20 mouse cellular contexts compared by ENCODE assay signal in the genomic region with DNA sequence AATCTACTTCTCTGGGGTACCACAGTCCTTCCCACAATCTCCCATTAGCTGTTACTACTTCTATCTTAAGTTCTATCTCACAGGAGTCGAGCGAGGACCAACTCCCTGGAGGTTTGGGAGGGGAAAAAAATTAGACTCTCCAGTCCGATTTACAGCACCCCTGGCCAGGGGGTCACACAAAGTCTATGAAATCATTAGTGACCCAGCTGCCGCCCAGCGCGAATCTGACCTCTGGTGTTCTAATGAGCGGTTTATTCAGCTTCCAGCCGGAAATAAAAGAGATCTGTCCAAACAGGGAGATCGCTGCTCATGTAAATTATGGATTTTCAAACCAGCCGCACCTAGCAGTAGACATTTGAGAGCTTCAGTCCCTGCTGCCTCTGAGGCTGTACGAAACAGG. TPM values are rescaled to one million over a fixed set of nuclear protein-coding genes. Genes with fewer than 3 reads are reported as not detected.
DNase-seq lines count a peak whose midpoint lies in the region; ATAC-seq and TF ChIP-seq lines count a peak whose summit lies in the region.
"Had no signal": no experiment of that assay in that cellular context is flagged by ENCODE, and none has a peak within 500 bp of the region (broad histone marks: within the 10 kb centered on the region; RNA-seq: fewer than 3 reads in every experiment).

No protein-coding gene starts in this region.

- peak overlapping the region; percentile 24; the same call in 1 of the 2 replicates for H3K4me2 ChIP-seq in neural tube, embryonic 12.5 days (replicated peaks)
- no peak overlapping the region for H3K4me2 ChIP-seq in liver, postnatal 0 days (ENCODE audit: low read depth, low read length)
- H3K4me2 ChIP-seq: forebrain, embryonic 15.5 days; lung, embryonic 15.5 days had no signal

- H3K4me3 ChIP-seq in neural tube, embryonic 12.5 days = no peak overlapping the region
- no peak overlapping the region for H3K4me3 ChIP-seq in liver, postnatal 0 days (ENCODE audit: low read depth, low read length)
- H3K4me3 ChIP-seq: forebrain, embryonic 15.5 days; heart, adult 2 months; lung, embryonic 15.5 days had no signal

- no peaks in the 10 kb centered on the region for H3K9me3 ChIP-seq in neural tube, embryonic 12.5 days
- no peaks in the 10 kb centered on the region for H3K9me3 ChIP-seq in liver, postnatal 0 days (ENCODE audit: low read length)
- H3K9me3 ChIP-seq: forebrain, embryonic 15.5 days; lung, embryonic 15.5 days had no signal

- WGBS in neural tube, embryonic 12.5 days = 15% methylated on average over 11 of the region's 11 CpGs
- WGBS in liver, postnatal 0 days (ENCODE audit: insufficient replicate concordance) = 57% methylated on average over 11 of the region's 11 CpGs

- no peak overlapping the region for H3K9ac ChIP-seq in neural tube, embryonic 12.5 days
- no peak overlapping the region for H3K9ac ChIP-seq in liver, postnatal 0 days (replicated peaks)
- H3K9ac ChIP-seq: forebrain, embryonic 15.5 days; lung, embryonic 15.5 days had no signal

- H3K27ac ChIP-seq in neural tube, embryonic 12.5 days = no peak overlapping the region
- no peak overlapping the region for H3K27ac ChIP-seq in liver, postnatal 0 days (ENCODE audit: low read depth)
- H3K27ac ChIP-seq: forebrain, embryonic 15.5 days; heart, adult 2 months; lung, embryonic 15.5 days had no signal

- H3K36me3 ChIP-seq in neural tube, embryonic 12.5 days = no peaks in the 10 kb centered on the region
- no peaks in the 10 kb centered on the region for H3K36me3 ChIP-seq in liver, postnatal 0 days (replicated peaks; ENCODE audit: insufficient read depth, low read length)
- H3K36me3 ChIP-seq: forebrain, embryonic 15.5 days; lung, embryonic 15.5 days had no signal

- no peak for TF ChIP-seq CTCF in liver, postnatal 0 days (IDR thresholded peaks at IDR 0.05; ENCODE audit: low read depth)

- peaks cover 32% of the 10 kb centered on the region for H3K4me1 ChIP-seq in neural tube, embryonic 12.5 days
- H3K4me1 ChIP-seq in liver, postnatal 0 days (ENCODE audit: insufficient read depth) = peaks cover 10% of the 10 kb centered on the region

- no peaks in the 10 kb centered on the region for H3K27me3 ChIP-seq in neural tube, embryonic 12.5 days (replicated peaks)
- H3K27me3 ChIP-seq in liver, postnatal 0 days (ENCODE audit: insufficient read depth, low read length) = no peaks in the 10 kb centered on the region
- H3K27me3 ChIP-seq: forebrain, embryonic 15.5 days; lung, embryonic 15.5 days had no signal

- DNase-seq in embryo, embryonic 10 days (ENCODE audit: low spot score) = peak; percentile 40
- no peak for DNase-seq in embryo, embryonic 9.5 days (ENCODE audit: extremely low spot score)
- DNase-seq in neural tube, embryonic 10.5 days (ENCODE audit: extremely low spot score, low spot score) = no peak
- DNase-seq in kidney, postnatal 10 days = peak; percentile 70
- peak; percentile 56 for DNase-seq in retina, postnatal 1 day
- no peak for DNase-seq in liver, postnatal 0 days
- DNase-seq: cerebellum, postnatal 25 days; heart, adult 2 months had no signal

- TF ChIP-seq EP300 in liver, postnatal 0 days (IDR thresholded peaks at IDR 0.05; ENCODE audit: low read depth) = no peak

- ATAC-seq in neural tube, embryonic 12.5 days (ENCODE audit: low FRiP score, low read depth) = no peak
- no peak for ATAC-seq in liver, postnatal 0 days
- ATAC-seq in granulocyte monocyte progenitor cell, adult 5-6 weeks (replicated peaks; ENCODE audit: poor library complexity, severe bottlenecking) = no peak
- ATAC-seq: activated CD4-positive, CD25-positive, alpha-beta regulatory T cell, adult 4 months; forebrain, embryonic 15.5 days had no signal

RNA-seq across cellular contexts. Expression of a gene that starts 15.8 kb away (rescaled TPM):
- polyA plus RNA-seq in neural tube, embryonic 12.5 days (2016; fragmentation: Nextera tagmentation; extraction: Ambion mirVana) = 0.28 and 0.29 TPM in 2 replicates
- not detected in 2 replicates for polyA plus RNA-seq in liver, postnatal 0 days (2015; fragmentation: Nextera tagmentation; extraction: Ambion mirVana)
- total RNA-seq in granulocyte monocyte progenitor cell, adult 5-6 weeks (2014; fragmentation: Nextera tagmentation) = not detected in 2 replicates
- not detected in 2 replicates for total RNA-seq in granulocyte monocyte progenitor cell, adult 5-6 weeks (2017)
- total RNA-seq: heart, adult 2 months; layer of hippocampus, adult 18-20 months; left cerebral cortex, postnatal 10 days; liver, adult 2 months; megakaryocyte progenitor cell, adult 5-6 weeks; midbrain, postnatal 0 days; neutrophil, adult 5-6 weeks had no signal
- polyA plus RNA-seq: activated CD4-positive, CD25-positive, alpha-beta regulatory T cell, adult 4 months; forebrain, embryonic 15.5 days; heart, adult 2 months; liver, adult 2 months; lung, embryonic 15.5 days; midbrain, postnatal 0 days had no signal

RNA-seq across cellular contexts. Expression of a gene that starts 26.6 kb away (rescaled TPM):
- not detected in 2 replicates for polyA plus RNA-seq in neural tube, embryonic 12.5 days (2016; fragmentation: Nextera tagmentation; extraction: Ambion mirVana)
- not detected in 2 replicates for polyA plus RNA-seq in liver, postnatal 0 days (2015; fragmentation: Nextera tagmentation; extraction: Ambion mirVana)
- total RNA-seq in granulocyte monocyte progenitor cell, adult 5-6 weeks (2014; fragmentation: Nextera tagmentation) = not detected in 2 replicates
- not detected in 2 replicates for total RNA-seq in granulocyte monocyte progenitor cell, adult 5-6 weeks (2017)
- total RNA-seq: heart, adult 2 months; layer of hippocampus, adult 18-20 months; left cerebral cortex, postnatal 10 days; megakaryocyte progenitor cell, adult 5-6 weeks; midbrain, postnatal 0 days; neutrophil, adult 5-6 weeks had no signal
- polyA plus RNA-seq: forebrain, embryonic 15.5 days; heart, adult 2 months; heart, postnatal 0 days; midbrain, postnatal 0 days had no signal

RNA-seq across cellular contexts. Expression of a gene that starts 32.9 kb away (rescaled TPM):
- polyA plus RNA-seq in neural tube, embryonic 12.5 days (2016; fragmentation: Nextera tagmentation; extraction: Ambion mirVana) = 0.98 and 1.4 TPM in 2 replicates
- 0.05 and 0.06 TPM in 2 replicates for polyA plus RNA-seq in liver, postnatal 0 days (2015; fragmentation: Nextera tagmentation; extraction: Ambion mirVana)
- total RNA-seq in granulocyte monocyte progenitor cell, adult 5-6 weeks (2014; fragmentation: Nextera tagmentation) = not detected in 2 replicates
- not detected in 2 replicates for total RNA-seq in granulocyte monocyte progenitor cell, adult 5-6 weeks (2017)
- total RNA-seq: heart, adult 2 months; liver, adult 2 months; neutrophil, adult 5-6 weeks had no signal
- polyA plus RNA-seq: heart, adult 2 months; heart, postnatal 0 days; liver, adult 2 months had no signal

Comparison
In these comparisons a context has a peak if more than half of its experiments do, and no peak if none do; other contexts are left out.
1. DNase-seq: peak in embryo, embryonic 10 days (single experiment), kidney, postnatal 10 days (single experiment) and retina, postnatal 1 day (single experiment); none in embryo, embryonic 9.5 days (single experiment), neural tube, embryonic 10.5 days (single experiment) and liver, postnatal 0 days (single experiment).